Mouse (Mus musculus) thymus, adult 2 months (tissue): ENCODE data around the gene Gm28047.

Experiments
- CTCF ChIP-seq: fragments of 200-500 bp; IDR thresholded peaks from 2 replicates; pipeline ENCODE4 v1.5.1; 2012; ENCODE audit warnings: mild to moderate bottlenecking, control low read depth, low read length, moderate library complexity, borderline replicate concordance; ENCODE audit not compliant: control insufficient read depth, poor library complexity, insufficient read depth; ENCODE audit errors: extremely low read depth
- POLR2A ChIP-seq: fragments of 200-500 bp; IDR thresholded peaks from 2 replicates; pipeline ENCODE4 v1.6.1; 2012; ENCODE audit warnings: mild to moderate bottlenecking, low read length, control low read depth, moderate library complexity; ENCODE audit not compliant: control insufficient read depth, poor library complexity, insufficient read depth; ENCODE audit errors: extremely low read depth

DNA sequence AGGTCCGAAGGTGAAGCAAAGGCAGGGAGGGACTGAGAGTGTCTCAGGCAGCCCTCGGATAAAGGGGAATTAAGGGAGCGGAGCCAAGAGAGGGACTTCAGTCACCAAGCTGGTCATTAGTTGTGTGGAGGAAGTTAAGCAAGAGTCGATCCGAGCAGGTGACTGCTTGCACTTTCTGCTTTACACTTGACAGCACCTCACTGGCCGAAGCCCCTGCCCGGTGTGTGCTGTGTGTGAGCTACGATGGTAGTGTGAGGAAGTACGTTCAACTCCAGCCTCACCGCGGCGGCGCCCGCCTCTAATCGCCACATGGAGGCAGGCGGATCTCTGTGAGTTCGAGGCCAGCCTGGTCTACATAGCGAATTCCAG, 804 bp upstream of the Gm28047 start:
- TF ChIP-seq POLR2A (no peak), CTCF (no peak)
